Mouse (Mus musculus): ENCODE results near the gene Trpm6. TPM values are rescaled to one million over a fixed set of nuclear protein-coding genes. Genes with fewer than 3 reads are reported as not detected.

Gene Trpm6
- total and polyA plus RNA-seq, 3 experiments, result not detected

DNA sequence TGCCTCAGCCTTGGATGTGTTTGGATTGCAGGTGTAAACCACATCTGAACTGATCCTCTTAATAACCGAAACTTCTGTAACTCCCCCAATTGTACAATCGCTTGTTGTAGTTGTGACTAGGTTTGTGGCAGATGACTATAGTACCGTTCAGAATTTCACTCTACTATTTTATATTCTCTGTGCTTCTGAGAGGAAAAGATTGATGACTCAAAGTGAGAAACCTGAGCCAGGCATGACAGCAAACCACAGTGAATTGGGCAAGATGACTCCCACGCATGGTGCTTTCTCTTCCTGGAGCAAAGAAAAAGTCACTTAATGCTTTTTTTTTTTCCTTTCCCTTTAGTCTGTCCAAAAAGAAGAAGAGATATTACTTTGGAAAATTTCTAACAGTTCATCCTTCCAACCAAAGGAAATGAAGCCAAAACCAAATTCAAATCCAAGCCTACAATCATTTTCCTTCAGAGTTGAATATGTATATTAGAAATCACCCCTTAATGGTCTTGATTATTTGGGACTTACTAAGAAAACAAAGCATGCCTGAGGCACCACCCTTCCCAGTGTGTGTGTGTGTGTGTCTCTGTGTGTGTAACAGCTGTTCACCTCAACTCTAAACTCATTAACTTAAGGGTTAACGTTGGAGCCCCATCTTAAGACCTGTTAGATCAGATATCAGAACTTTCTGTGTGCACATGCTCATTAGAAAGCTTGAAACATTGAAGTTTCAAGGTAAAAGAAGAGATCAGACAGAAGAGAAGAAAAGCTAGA lies 3.0 kb upstream of the Trpm6 start:
- in situ Hi-C loops (cut with MboI; ENCODE audit: low pct_ligation_motif_present, low pct_unique_long_range_greater_than_20kb, low sequenced_read_pairs), result no loop called here

DNA sequence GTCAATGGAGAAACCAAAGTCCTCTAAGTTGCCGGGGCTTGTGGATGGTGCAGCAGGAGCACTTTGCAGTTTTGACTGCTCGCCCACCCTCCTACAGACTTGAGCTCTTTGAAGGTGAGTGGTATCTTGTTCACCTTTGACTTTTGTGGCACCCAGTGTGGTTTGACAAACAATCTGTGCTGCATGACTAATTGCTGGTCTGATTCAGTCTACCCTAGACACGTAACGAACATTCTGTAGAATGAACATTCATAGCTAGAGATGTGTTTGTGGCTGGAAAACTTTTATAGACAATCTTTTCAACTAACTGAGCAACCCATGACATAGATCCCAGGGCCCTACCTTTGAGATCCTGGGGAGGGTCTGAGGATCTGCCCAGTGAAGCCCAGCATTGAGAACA lies 2.4 kb upstream of the Trpm6 start:
- H3K4me2 ChIP-seq (ENCODE audit: insufficient read depth, low read depth, poor library complexity, severe bottlenecking), result peak overlapping the region; percentile 31; the same call in 1 of the 2 replicates
- no peak overlapping the region for H3K4me3 ChIP-seq (replicated peaks in 1 of 3; ENCODE audit: low read depth in 2 of 3, low read length in 2 of 3, poor library complexity in 1 of 3)
- dilution Hi-C loops (cut with MboI; ENCODE audit: extremely low pct_ligation_motif_present, extremely low pct_unique_long_range_greater_than_20kb, low sequenced_read_pairs), result no loop called here
- no peak overlapping the region for H3K9ac ChIP-seq (ENCODE audit: insufficient read depth, low read depth)
- H3K27ac ChIP-seq (ENCODE audit: insufficient read depth, low read depth), result no peak overlapping the region
- no peaks in the 10 kb centered on the region for H3K9me3 ChIP-seq (replicated peaks; ENCODE audit: low read length)
- in situ Hi-C loops (cut with MboI; ENCODE audit: low pct_ligation_motif_present, low pct_unique_long_range_greater_than_20kb, low sequenced_read_pairs), result no loop called here
- H3K27me3 ChIP-seq (replicated peaks), result no peaks in the 10 kb centered on the region
- H3K4me1 ChIP-seq (ENCODE audit: control insufficient read depth in 1 of 2, insufficient read depth in 2 of 2), result peaks cover 10 to 23% of the 10 kb centered on the region in 2 experiments; a peak in 3 of 4 replicates
- DNase-seq (ENCODE audit: extremely low read depth), result peak; percentile 30
- TF ChIP-seq EP300 (IDR thresholded peaks at IDR 0.05; ENCODE audit: low read length), result peak; percentile 49; the same call in 1 of the 2 replicates
- peak; percentile 46; the same call in 1 of the 2 replicates for TF ChIP-seq BHLHE40 (IDR thresholded peaks at IDR 0.05; ENCODE audit: low read depth, low read length)
- no peak for TF ChIP-seq ZNF384 (IDR thresholded peaks at IDR 0.05; ENCODE audit: low read depth, low read length)
- TF ChIP-seq ZKSCAN1 (IDR thresholded peaks at IDR 0.05; ENCODE audit: borderline replicate concordance, low read depth, low read length), result no peak
- no peak for TF ChIP-seq MAFK (IDR thresholded peaks at IDR 0.05; ENCODE audit: insufficient replicate concordance, low read length)
- TF ChIP-seq RAD21 (IDR thresholded peaks at IDR 0.05; ENCODE audit: low read depth, low read length), result no peak
- peak; percentile 57 for TF ChIP-seq ETS1 (conservative IDR thresholded peaks at IDR 0.05; ENCODE audit: low read depth, low read length)
- TF ChIP-seq MEF2A (IDR thresholded peaks at IDR 0.05; ENCODE audit: borderline replicate concordance, low read depth, low read length), result no peak
- TF ChIP-seq NELFE (IDR thresholded peaks at IDR 0.05; ENCODE audit: low read depth, low read length), result no peak
- no peak for TF ChIP-seq NRF1 (IDR thresholded peaks at IDR 0.05; ENCODE audit: low read depth, low read length)
- no peak for TF ChIP-seq USF1 (IDR thresholded peaks at IDR 0.05; ENCODE audit: low read depth, low read length)
- TF ChIP-seq MAX (IDR thresholded peaks at IDR 0.05; ENCODE audit: low read length), result no peak
- no peak for TF ChIP-seq JUND (conservative IDR thresholded peaks at IDR 0.05; ENCODE audit: low read depth, low read length)
- no peak for TF ChIP-seq USF2 (conservative IDR thresholded peaks at IDR 0.05; ENCODE audit: low read depth, low read length)
- TF ChIP-seq E2F4 (IDR thresholded peaks at IDR 0.05; ENCODE audit: insufficient replicate concordance, low read depth, low read length), result no peak
- H3K79me2 ChIP-seq (replicated peaks; ENCODE audit: control insufficient read depth, extremely low read depth, insufficient read depth, poor library complexity, severe bottlenecking), result no peaks in the 10 kb centered on the region
- no peaks in the 10 kb centered on the region for H3K36me3 ChIP-seq (replicated peaks in 1 of 2; ENCODE audit: control insufficient read depth in 1 of 2, insufficient read depth in 1 of 2, low read length in 1 of 2)

More for the DNA sequence above, 3.0 kb upstream of the Trpm6 start:
- Histone ChIP-seq H3K79me2 (replicated peaks; ENCODE audit: control insufficient read depth, extremely low read depth, insufficient read depth, poor library complexity, severe bottlenecking) (no peaks in the 10 kb centered on the region), H3K9ac (ENCODE audit: insufficient read depth, low read depth) (peak overlapping the region; percentile 8; the same call in 1 of the 2 replicates), H3K27ac (ENCODE audit: insufficient read depth, low read depth) (peak overlapping the region; percentile 39; the same call in 1 of the 2 replicates), H3K4me1 (ENCODE audit: control insufficient read depth in 1 of 2, insufficient read depth in 2 of 2) (peaks cover 10 to 28% of the 10 kb centered on the region in 2 experiments; a peak in 3 of 4 replicates), H3K36me3 (replicated peaks in 1 of 2; ENCODE audit: control insufficient read depth in 1 of 2, insufficient read depth in 1 of 2, low read length in 1 of 2) (no peaks in the 10 kb centered on the region), H3K4me2 (ENCODE audit: insufficient read depth, low read depth, poor library complexity, severe bottlenecking) (peak overlapping the region; percentile 47; the same call in 1 of the 2 replicates), H3K4me3 (replicated peaks in 1 of 3; ENCODE audit: low read depth in 2 of 3, low read length in 2 of 3, poor library complexity in 1 of 3) (no peak overlapping the region), H3K9me3 (replicated peaks; ENCODE audit: low read length) (no peaks in the 10 kb centered on the region), H3K27me3 (replicated peaks) (no peaks in the 10 kb centered on the region)
- TF ChIP-seq SIN3A (IDR thresholded peaks at IDR 0.05; ENCODE audit: low read length) (no peak), MEF2A (IDR thresholded peaks at IDR 0.05; ENCODE audit: borderline replicate concordance, low read depth, low read length) (peak; percentile 71), RCOR1 (conservative IDR thresholded peaks at IDR 0.05; ENCODE audit: low read depth, low read length) (peak; percentile 85), ELF1 (IDR thresholded peaks at IDR 0.05; ENCODE audit: low read depth, low read length) (no peak), CHD2 (IDR thresholded peaks at IDR 0.05; ENCODE audit: low read length) (peak; percentile 71), ZC3H11A (IDR thresholded peaks at IDR 0.05; ENCODE audit: low read depth, low read length) (no peak), NELFE (IDR thresholded peaks at IDR 0.05; ENCODE audit: low read depth, low read length) (no peak), ZKSCAN1 (IDR thresholded peaks at IDR 0.05; ENCODE audit: borderline replicate concordance, low read depth, low read length) (no peak), TCF12 (IDR thresholded peaks at IDR 0.05; ENCODE audit: low read depth, low read length) (peak; percentile 39; the same call in 1 of the 2 replicates), KAT2A (IDR thresholded peaks at IDR 0.05; ENCODE audit: insufficient replicate concordance, low read length) (no peak), USF1 (IDR thresholded peaks at IDR 0.05; ENCODE audit: low read depth, low read length) (no peak), NRF1 (IDR thresholded peaks at IDR 0.05; ENCODE audit: low read depth, low read length) (no peak), ZMIZ1 (IDR thresholded peaks at IDR 0.05; ENCODE audit: low read depth, low read length) (no peak), EP300 (IDR thresholded peaks at IDR 0.05; ENCODE audit: low read length) (peak; percentile 95), HCFC1 (IDR thresholded peaks at IDR 0.05; ENCODE audit: low read depth, low read length) (no peak), MXI1 (IDR thresholded peaks at IDR 0.05; ENCODE audit: low read depth, low read length) (peak; percentile 49; the same call in 1 of the 2 replicates), USF2 (conservative IDR thresholded peaks at IDR 0.05; ENCODE audit: low read depth, low read length) (no peak), JUN (IDR thresholded peaks at IDR 0.05; ENCODE audit: insufficient read depth, low read depth, low read length) (peak; percentile 85), TBP (conservative IDR thresholded peaks at IDR 0.05; ENCODE audit: low read depth, low read length) (no peak), IRF4 (IDR thresholded peaks at IDR 0.05; ENCODE audit: low read depth, low read length) (peak; percentile 96), MAZ (IDR thresholded peaks at IDR 0.05; ENCODE audit: low read depth, low read length) (peak; percentile 42; the same call in 1 of the 2 replicates), MYC (IDR thresholded peaks at IDR 0.05; ENCODE audit: low read depth, low read length) (peak; percentile 77), SMC3 (IDR thresholded peaks at IDR 0.05; ENCODE audit: low read depth, low read length) (no peak), ZNF384 (IDR thresholded peaks at IDR 0.05; ENCODE audit: low read depth, low read length) (peak; percentile 90), JUND (conservative IDR thresholded peaks at IDR 0.05; ENCODE audit: low read depth, low read length) (peak; percentile 98), MAX (IDR thresholded peaks at IDR 0.05; ENCODE audit: low read length) (no peak; the same call in 1 of the 2 replicates), POLR2AphosphoS2 (IDR thresholded peaks at IDR 0.05; ENCODE audit: low read depth, low read length) (no peak), E2F4 (IDR thresholded peaks at IDR 0.05; ENCODE audit: insufficient replicate concordance, low read depth, low read length) (no peak), MAFK (IDR thresholded peaks at IDR 0.05; ENCODE audit: insufficient replicate concordance, low read length) (peak; percentile 82), BHLHE40 (IDR thresholded peaks at IDR 0.05; ENCODE audit: low read depth, low read length) (peak; percentile 98), RAD21 (IDR thresholded peaks at IDR 0.05; ENCODE audit: low read depth, low read length) (no peak), CHD1 (IDR thresholded peaks at IDR 0.05; ENCODE audit: low read depth, low read length) (no peak), ETS1 (conservative IDR thresholded peaks at IDR 0.05; ENCODE audit: low read depth, low read length) (peak; percentile 94), GABPA (IDR thresholded peaks at IDR 0.05; ENCODE audit: insufficient replicate concordance, low read depth, low read length) (no peak), POLR2A (IDR thresholded peaks at IDR 0.05; ENCODE audit: low read depth, low read length) (no peak), UBTF (IDR thresholded peaks at IDR 0.05; ENCODE audit: low read depth, low read length) (no peak), CTCF (conservative IDR thresholded peaks at IDR 0.05 in 1 of 2, IDR thresholded peaks at IDR 0.05 in 1 of 2; ENCODE audit: low read depth in 2 of 2, low read length in 2 of 2) (no peak), PAX5 (IDR thresholded peaks at IDR 0.05; ENCODE audit: low read length) (no peak)
- peak; percentile 80 for DNase-seq (ENCODE audit: extremely low read depth)
- dilution Hi-C loops (cut with MboI; ENCODE audit: extremely low pct_ligation_motif_present, extremely low pct_unique_long_range_greater_than_20kb, low sequenced_read_pairs), result no loop called here

Data from CH12.LX (cell line).